Mouse (Mus musculus) cortical plate, adult 2 months (tissue): Measurements from ENCODE around the gene Xbp1.

Experiments
- CTCF ChIP-seq: fragments of 200-500 bp; IDR thresholded peaks from 2 replicates; pipeline ENCODE4 v1.5.1; 2011; ENCODE audit warnings: mild to moderate bottlenecking, control low read depth, low read length; ENCODE audit not compliant: insufficient read depth; ENCODE audit errors: extremely low read depth
- POLR2A ChIP-seq: fragments of 200-500 bp; IDR thresholded peaks from 2 replicates; pipeline ENCODE4 v1.6.1; 2011; ENCODE audit warnings: mild to moderate bottlenecking, low read length, control low read depth; ENCODE audit not compliant: insufficient read depth; ENCODE audit errors: extremely low read depth

DNA sequence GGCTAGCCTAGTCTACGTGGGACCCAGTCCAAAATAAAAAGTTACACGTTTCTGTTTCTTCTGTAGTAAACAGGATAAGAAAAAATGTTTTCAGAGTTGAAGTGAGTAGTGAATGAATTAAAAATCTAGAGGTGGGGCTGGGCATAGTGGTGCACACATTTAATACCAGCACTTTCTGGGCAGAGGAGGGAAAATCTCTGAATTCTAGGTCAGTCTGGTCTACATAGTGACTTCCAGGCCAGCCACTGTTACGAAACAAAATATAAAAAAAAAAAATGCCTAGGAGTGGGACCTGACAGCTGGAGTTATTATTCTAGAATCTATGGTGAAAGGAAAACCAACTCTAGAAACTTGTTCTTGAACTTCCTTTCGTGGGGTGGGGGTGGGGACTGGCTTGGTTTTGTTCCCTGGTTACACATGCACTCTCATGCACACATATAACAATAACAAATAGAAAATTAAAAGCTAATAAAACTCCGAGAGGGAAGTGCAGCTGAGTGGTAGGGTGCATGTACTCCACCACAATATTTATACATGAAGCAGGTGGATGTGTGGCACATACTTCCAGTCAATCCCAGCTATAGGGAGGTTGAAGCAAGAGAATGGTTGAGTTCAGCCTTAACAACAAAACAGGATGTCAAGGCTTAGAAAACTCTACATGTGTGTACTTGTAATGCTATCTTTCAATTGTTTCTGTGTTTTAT, 22.2 kb downstream of the Xbp1 start:
- no peak for TF ChIP-seq CTCF
- no peak for TF ChIP-seq POLR2A
